Mouse (Mus musculus) midbrain, embryonic 14.5 days (tissue): Measurements from ENCODE around the gene Slc13a2. TPM values are rescaled to one million over a fixed set of nuclear protein-coding genes. Genes with fewer than 3 reads are reported as not detected.

Source experiments
- ATAC-seq: fragments of 200-750 bp; cut with Nextera tagmentation; 2 replicates; pipeline ENCODE4 v1.8.0; 2017; ENCODE audit warnings: moderate number of reproducible peaks, moderate library complexity; ENCODE audit not compliant: low FRiP score, low TSS enrichment
- DNase-seq: peaks from one replicate; pipeline ENCODE4 v3.0.0-alpha.2; 2015
- H3K27ac ChIP-seq: fragments of 300-500 bp; sonication (generic); replicated peaks from 2 replicates; pipeline ENCODE4 v1.5.1; 2014; ENCODE audit warnings: mild to moderate bottlenecking, low read depth, low read length, moderate library complexity
- H3K27me3 ChIP-seq: fragments of 300-500 bp; sonication (generic); 2 replicates; pipeline ENCODE4 v1.6.1; 2014; ENCODE audit warnings: low read length, control low read depth, mixed read lengths; ENCODE audit not compliant: control insufficient read depth, insufficient read depth
- H3K36me3 ChIP-seq: fragments of 300-500 bp; sonication (generic); 2 replicates; pipeline ENCODE4 v1.6.1; 2014; ENCODE audit warnings: low read length, control low read depth; ENCODE audit not compliant: control insufficient read depth, insufficient read depth
- H3K4me1 ChIP-seq: fragments of 300-500 bp; sonication (generic); 2 replicates; pipeline ENCODE4 v1.6.1; 2014; ENCODE audit warnings: mild to moderate bottlenecking, antibody characterized with exemption, low read length, control low read depth; ENCODE audit not compliant: control insufficient read depth, insufficient read depth
- H3K4me2 ChIP-seq: fragments of 300-500 bp; sonication (generic); 2 replicates; pipeline ENCODE4 v1.6.1; 2014; ENCODE audit warnings: mild to moderate bottlenecking, low read length, moderate library complexity
- H3K4me3 ChIP-seq: fragments of 300-500 bp; sonication (generic); replicated peaks from 2 replicates; pipeline ENCODE4 v1.5.1; 2014; ENCODE audit warnings: low read depth, low read length
- H3K9ac ChIP-seq: fragments of 300-500 bp; sonication (generic); replicated peaks from 2 replicates; pipeline ENCODE4 v1.6.1; 2014; ENCODE audit warnings: mild to moderate bottlenecking, low read length, moderate library complexity
- H3K9me3 ChIP-seq: fragments of 300-500 bp; sonication (generic); 2 replicates; pipeline ENCODE4 v1.6.1; 2016; ENCODE audit warnings: low read length, control low read depth, mixed read lengths; ENCODE audit not compliant: control insufficient read depth
- WGBS: fragments of 180-500 bp; shearing (Covaris S2); extraction: QIAGEN DNeasy Blood & Tissue Kit; methylation state at CpG from one replicate; pipeline ENCODE4 v1.1.7; 2014; 5-methylcytosine and 5-hydroxymethylcytosine counted together
- polyA plus RNA-seq: library from polyadenylated mRNA; unstranded; fragments of >200 nt; fragmentation: Nextera tagmentation; extraction: Ambion mirVana; gene quantifications from 2 replicates; pipeline ENCODE4 v1.2.1, GENCODE M21; 2014

The Slc13a2 gene
- polyA plus RNA-seq, 1 experiment from 2014 or later, result not detected

DNA sequence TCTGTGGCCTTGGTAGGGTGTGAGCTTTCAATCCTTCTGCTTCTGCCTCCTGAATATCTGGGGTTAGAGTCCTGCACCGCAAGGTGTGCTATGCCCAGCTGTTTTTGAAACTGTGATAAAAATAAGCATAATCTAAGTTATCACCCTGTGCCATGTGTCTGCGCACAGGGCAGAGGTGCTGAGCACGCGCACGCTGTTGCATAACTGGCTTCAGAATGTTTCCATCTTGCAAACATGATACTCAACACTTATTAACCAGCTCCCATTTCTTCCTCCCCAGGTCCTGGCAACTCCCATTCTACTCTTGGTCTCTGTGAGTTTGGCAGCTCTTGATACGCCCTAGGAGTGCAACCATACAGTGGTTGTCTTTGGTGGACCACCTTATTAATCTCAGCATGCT, 5.6 kb upstream of the Slc13a2 start:
- no peak overlapping the region for H3K4me3 ChIP-seq
- ATAC-seq (no peak), DNase-seq (no peak)
- H3K4me1 ChIP-seq, result no peaks in the 10 kb centered on the region
- H3K36me3 ChIP-seq, result no peaks in the 10 kb centered on the region
- no peak overlapping the region for H3K9ac ChIP-seq
- no peaks in the 10 kb centered on the region for H3K27me3 ChIP-seq
- 95% methylated on average over 6 of the region's 6 CpGs for WGBS
- H3K4me2 ChIP-seq, result no peak overlapping the region
- no peaks in the 10 kb centered on the region for H3K9me3 ChIP-seq
- H3K27ac ChIP-seq, result no peak overlapping the region

DNA sequence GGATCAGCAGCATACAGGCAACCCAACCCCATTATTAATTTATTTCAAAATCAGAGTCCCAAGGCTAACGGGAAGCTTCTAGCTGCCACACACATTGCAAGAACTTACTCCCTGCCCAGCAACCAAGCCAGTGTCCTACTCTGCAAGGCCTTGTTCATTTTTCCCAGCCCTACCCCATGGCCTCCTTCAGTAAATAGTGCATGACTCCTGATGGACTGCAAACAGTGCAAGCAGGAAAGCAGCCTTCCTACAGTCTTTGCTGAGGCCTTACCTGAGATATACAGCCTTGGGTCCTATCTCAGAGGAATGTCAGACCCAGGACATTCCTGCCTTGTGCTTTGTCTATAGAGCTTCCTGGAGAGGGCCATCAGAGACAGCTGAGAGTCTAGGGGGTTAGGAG, 3.6 kb upstream of the Slc13a2 start:
- no peaks in the 10 kb centered on the region for H3K27me3 ChIP-seq
- no peak overlapping the region for H3K27ac ChIP-seq
- no peaks in the 10 kb centered on the region for H3K9me3 ChIP-seq
- no peaks in the 10 kb centered on the region for H3K36me3 ChIP-seq
- ATAC-seq (no peak), DNase-seq (no peak)
- no peak overlapping the region for H3K4me2 ChIP-seq
- no peak overlapping the region for H3K9ac ChIP-seq
- WGBS, result 87% methylated on average over 1 of the region's 1 CpGs
- H3K4me3 ChIP-seq, result no peak overlapping the region
- no peaks in the 10 kb centered on the region for H3K4me1 ChIP-seq

DNA sequence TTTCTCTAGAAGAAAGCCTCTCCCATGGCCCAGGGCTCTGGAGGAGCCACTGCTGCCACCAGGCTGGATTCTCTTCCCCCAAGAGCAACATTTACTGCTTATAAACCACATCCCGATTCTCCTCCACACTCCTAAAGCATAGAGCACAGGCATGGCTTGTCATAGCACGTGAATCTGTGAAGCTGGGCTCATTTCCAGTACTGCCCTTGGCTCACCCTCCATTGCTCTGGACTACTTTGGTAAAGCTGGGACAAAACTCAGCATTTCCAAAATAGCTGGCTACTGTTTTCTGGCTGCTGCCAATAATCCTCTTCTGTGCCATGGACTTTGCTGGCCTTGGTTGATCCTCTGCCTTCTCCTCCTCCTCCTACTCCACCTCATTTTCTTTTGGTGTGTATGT, 2.3 kb upstream of the Slc13a2 start:
- WGBS, result 76% methylated on average over 2 of the region's 2 CpGs
- no peak for DNase-seq

DNA sequence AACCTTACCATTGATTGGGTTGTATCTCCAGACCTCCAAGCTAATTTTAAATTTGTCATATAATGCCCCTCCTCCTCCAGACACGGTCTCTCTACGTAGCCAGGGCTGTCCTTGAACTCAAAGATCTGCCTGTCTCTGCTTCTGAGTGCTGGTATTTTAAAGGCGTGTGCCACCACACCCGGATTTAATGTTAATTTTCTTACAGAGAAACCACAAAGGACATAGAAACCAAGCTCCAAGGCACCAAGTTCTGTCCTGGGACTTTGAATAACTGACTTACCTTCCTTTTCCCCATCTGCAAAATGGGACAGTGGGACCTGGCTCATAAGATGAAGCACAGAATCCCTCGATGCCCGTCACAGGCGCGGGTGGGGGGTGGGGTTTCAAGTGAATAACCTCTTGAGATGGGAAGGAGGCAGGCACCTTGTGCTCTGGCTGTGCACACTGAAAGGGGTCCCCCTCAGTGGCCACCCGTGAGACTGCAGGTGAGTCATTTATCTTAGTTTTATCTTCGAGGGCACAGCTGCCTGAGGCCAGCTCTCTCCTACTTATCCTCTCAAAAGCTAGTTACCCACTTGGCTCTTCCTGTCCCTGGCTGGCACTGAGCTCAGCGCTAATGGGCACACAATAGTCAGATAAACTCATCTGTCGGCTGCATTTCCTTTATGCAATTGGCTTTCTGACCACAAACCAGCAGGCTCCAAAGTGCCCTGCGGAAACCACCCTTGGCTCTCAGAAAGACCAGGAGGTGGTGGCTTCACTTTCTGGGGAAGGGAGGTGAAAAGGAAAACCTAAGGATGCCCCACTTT, 612 bp downstream of the Slc13a2 start:
- no peak overlapping the region for H3K4me3 ChIP-seq
- H3K36me3 ChIP-seq, result no peaks in the 10 kb centered on the region
- no peaks in the 10 kb centered on the region for H3K9me3 ChIP-seq
- no peak overlapping the region for H3K27ac ChIP-seq
- ATAC-seq (no peak), DNase-seq (no peak)
- no peaks in the 10 kb centered on the region for H3K27me3 ChIP-seq
- no peaks in the 10 kb centered on the region for H3K4me1 ChIP-seq
- no peak overlapping the region for H3K9ac ChIP-seq
- WGBS, result 69% methylated on average over 13 of the region's 13 CpGs
- H3K4me2 ChIP-seq, result no peak overlapping the region

More for the DNA sequence above, 2.3 kb upstream of the Slc13a2 start:
- no peak for ATAC-seq
- H3K4me2 ChIP-seq, result no peak overlapping the region
- H3K4me1 ChIP-seq, result no peaks in the 10 kb centered on the region
- H3K9me3 ChIP-seq, result no peaks in the 10 kb centered on the region
- H3K9ac ChIP-seq, result no peak overlapping the region
- no peaks in the 10 kb centered on the region for H3K36me3 ChIP-seq
- no peaks in the 10 kb centered on the region for H3K27me3 ChIP-seq
- H3K4me3 ChIP-seq, result no peak overlapping the region
- H3K27ac ChIP-seq, result no peak overlapping the region

DNA sequence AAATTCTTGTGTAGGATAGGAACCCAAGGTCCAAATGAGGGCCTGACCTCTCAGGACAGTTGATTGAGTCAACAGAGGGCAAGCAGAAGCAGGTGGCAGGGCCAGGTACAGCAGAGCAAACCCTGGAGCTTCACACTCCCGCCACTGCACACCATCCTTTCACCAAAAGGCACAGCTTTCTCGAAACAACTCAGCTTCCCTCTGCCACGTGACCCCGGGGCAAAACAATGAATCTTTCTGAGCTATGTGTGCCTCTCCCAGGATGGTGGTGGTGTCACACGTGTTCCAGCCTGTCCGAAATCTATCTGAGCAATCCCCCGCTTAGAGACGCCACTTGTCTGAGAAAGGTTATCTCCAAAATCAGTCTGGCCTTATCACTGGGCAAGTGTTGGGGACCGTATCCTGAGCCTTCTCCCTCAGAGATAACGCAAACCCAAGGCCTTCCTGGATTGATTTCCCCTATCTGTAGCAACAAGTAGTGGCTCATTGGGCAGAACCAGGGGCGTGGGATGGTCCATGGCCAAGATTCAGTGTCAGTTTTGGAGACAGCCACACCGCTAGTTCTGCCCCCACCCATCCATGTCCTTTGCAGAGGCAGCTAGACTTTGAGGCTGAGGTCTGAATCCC, 1.6 kb downstream of the Slc13a2 start:
- Histone ChIP-seq H3K4me1 (no peaks in the 10 kb centered on the region), H3K9ac (no peak overlapping the region), H3K36me3 (no peaks in the 10 kb centered on the region), H3K27ac (no peak overlapping the region), H3K4me2 (no peak overlapping the region), H3K4me3 (no peak overlapping the region), H3K9me3 (no peaks in the 10 kb centered on the region), H3K27me3 (no peaks in the 10 kb centered on the region)
- no peak for DNase-seq
- no peak for ATAC-seq
- 80% methylated on average over 12 of the region's 12 CpGs for WGBS

DNA sequence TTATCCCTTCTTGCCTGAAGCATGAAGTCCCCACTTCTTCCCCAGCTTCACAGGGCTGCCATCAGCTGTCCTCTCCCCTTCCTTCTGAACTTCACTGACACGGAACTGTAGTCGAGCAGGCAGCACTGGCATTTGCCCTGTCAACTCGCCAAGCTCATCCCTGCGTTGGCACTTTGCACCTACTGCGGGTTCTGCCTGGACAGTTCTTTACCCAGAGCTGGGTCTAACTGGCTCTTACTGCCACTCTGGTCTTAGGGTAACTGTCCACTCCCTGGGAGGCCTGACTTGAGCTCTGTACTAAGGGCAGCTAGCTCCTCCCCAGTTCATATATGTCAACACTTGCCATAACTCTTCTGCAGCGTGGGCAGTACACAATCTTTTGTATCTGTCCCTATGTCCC, 5.2 kb downstream of the Slc13a2 start:
- no peak overlapping the region for H3K9ac ChIP-seq
- no peaks in the 10 kb centered on the region for H3K9me3 ChIP-seq
- H3K27me3 ChIP-seq, result no peaks in the 10 kb centered on the region
- no peak overlapping the region for H3K27ac ChIP-seq
- WGBS, result 85% methylated on average over 6 of the region's 6 CpGs
- no peaks in the 10 kb centered on the region for H3K36me3 ChIP-seq
- H3K4me2 ChIP-seq, result no peak overlapping the region
- no peak overlapping the region for H3K4me3 ChIP-seq
- ATAC-seq (no peak), DNase-seq (no peak)
- H3K4me1 ChIP-seq, result no peaks in the 10 kb centered on the region

DNA sequence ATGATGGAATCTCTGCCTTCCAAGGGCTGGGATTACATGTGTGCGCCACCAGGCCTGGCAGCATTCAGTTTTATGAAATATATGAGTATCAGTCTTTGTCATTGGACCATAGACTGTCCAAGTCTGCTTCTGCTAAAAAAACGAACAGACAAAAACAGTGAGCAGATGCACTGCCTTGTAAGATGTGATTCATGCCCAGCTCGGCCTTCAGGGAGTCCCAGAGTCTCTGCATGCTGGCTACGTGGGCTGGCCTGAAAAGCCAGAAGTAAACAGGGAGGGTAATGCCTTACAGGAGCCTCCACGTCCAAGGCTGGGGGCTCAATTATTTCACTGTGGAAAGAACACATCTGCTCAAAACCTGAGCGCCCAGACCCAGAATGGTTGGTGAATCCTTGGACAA, 9.2 kb downstream of the Slc13a2 start:
- Histone ChIP-seq H3K9ac (no peak overlapping the region), H3K27ac (no peak overlapping the region), H3K4me3 (no peak overlapping the region), H3K4me2 (no peak overlapping the region), H3K4me1 (no peaks in the 10 kb centered on the region), H3K9me3 (no peaks in the 10 kb centered on the region), H3K36me3 (no peaks in the 10 kb centered on the region), H3K27me3 (no peaks in the 10 kb centered on the region)
- 73% methylated on average over 6 of the region's 6 CpGs for WGBS
- ATAC-seq (no peak), DNase-seq (no peak)

DNA sequence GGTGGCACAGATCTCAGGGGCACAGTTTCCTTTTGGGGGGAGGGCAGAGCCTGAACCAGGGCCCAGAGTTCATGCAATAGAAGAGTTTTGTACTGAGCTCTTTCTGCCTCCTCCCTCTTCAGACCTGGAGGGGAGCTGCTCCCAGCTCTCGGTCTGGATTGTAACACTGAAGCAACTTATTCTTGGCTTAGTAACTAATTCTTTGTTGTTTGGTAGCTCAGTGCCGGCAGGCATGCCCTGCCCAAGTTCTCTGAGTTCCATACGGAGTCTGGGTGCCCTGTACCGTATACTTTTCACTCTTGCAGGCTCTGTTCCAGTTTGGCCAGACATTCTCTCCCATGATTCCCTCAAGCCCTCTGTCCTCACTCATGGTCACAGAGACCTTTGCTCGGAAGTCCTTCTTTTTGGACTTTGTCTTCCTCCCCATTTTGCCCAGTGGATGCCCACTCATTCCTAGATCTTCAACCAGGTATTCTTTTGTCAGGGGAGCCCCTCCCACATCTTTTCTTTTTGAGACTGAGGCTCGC, 9.6 kb downstream of the Slc13a2 start:
- no peak overlapping the region for H3K4me3 ChIP-seq
- H3K27me3 ChIP-seq, result no peaks in the 10 kb centered on the region
- DNase-seq (no peak), ATAC-seq (no peak)
- H3K4me2 ChIP-seq, result no peak overlapping the region
- WGBS, result 70% methylated on average over 6 of the region's 6 CpGs
- no peak overlapping the region for H3K27ac ChIP-seq
- H3K36me3 ChIP-seq, result no peaks in the 10 kb centered on the region
- no peaks in the 10 kb centered on the region for H3K4me1 ChIP-seq
- no peaks in the 10 kb centered on the region for H3K9me3 ChIP-seq
- H3K9ac ChIP-seq, result no peak overlapping the region
